Mouse (Mus musculus) liver, embryonic 13.5 days (tissue): ENCODE measurements at regions not wholly inside any gene's neighbourhood (a gene's known extent, or its start where the extent isn't known, plus 50 kb on each side); places are given as distances from the start of the nearest gene placed in this dataset.
A peak's percentile ranks its signal among the peaks of the same experiment; 100 is the strongest.
"Not testable (repeated sequence)": the region's sequence is repeated elsewhere in the genome, so short reads cannot be mapped to it uniquely, and the experiment has no call there.

Source experiments
- ATAC-seq: fragments of 200-750 bp; cut with Nextera tagmentation; 2 replicates; pipeline ENCODE4 v1.8.0; 2017; ENCODE audit warnings: low read depth, mild to moderate bottlenecking, moderate number of reproducible peaks, moderate library complexity
- DNase-seq: peaks from one replicate; pipeline ENCODE4 v3.0.0; 2022
- H3K27ac ChIP-seq: fragments of 300-500 bp; sonication (generic); 2 replicates; pipeline ENCODE4 v1.5.1; 2015; ENCODE audit warnings: moderate library complexity, mild to moderate bottlenecking, inconsistent platforms
- H3K27me3 ChIP-seq: fragments of 300-500 bp; sonication (generic); 2 replicates; pipeline ENCODE4 v1.6.1; 2015; ENCODE audit warnings: mild to moderate bottlenecking, inconsistent platforms
- H3K36me3 ChIP-seq: fragments of 300-500 bp; sonication (generic); 2 replicates; pipeline ENCODE4 v1.6.1; 2015; ENCODE audit warnings: mild to moderate bottlenecking, inconsistent platforms
- H3K4me1 ChIP-seq: fragments of 300-500 bp; sonication (generic); replicated peaks from 2 replicates; pipeline ENCODE4 v1.6.1; 2015; ENCODE audit warnings: inconsistent platforms
- H3K4me2 ChIP-seq: fragments of 300-500 bp; sonication (generic); 2 replicates; pipeline ENCODE4 v1.6.1; 2015; ENCODE audit warnings: inconsistent platforms, mild to moderate bottlenecking, moderate library complexity
- H3K4me3 ChIP-seq: fragments of 300-500 bp; sonication (generic); replicated peaks from 2 replicates; pipeline ENCODE4 v1.5.1; 2015; ENCODE audit warnings: mild to moderate bottlenecking, inconsistent platforms
- H3K9ac ChIP-seq: fragments of 300-500 bp; sonication (generic); 2 replicates; pipeline ENCODE4 v1.6.1; 2015; ENCODE audit warnings: mild to moderate bottlenecking, inconsistent platforms
- H3K9me3 ChIP-seq: fragments of 300-500 bp; sonication (generic); replicated peaks from 2 replicates; pipeline ENCODE4 v1.6.1; 2016; ENCODE audit warnings: inconsistent platforms
- WGBS: fragments of 180-500 bp; shearing (Covaris S2); methylation state at CpG from one replicate; pipeline ENCODE4 v1.1.7; 2015; ENCODE audit not compliant: insufficient replicate concordance; 5-methylcytosine and 5-hydroxymethylcytosine counted together

GRCm38 (mm10) chr16:21102033-21102432 lies 51.8 kb downstream of the Teddm3 start:
- not testable (repeated sequence) for H3K36me3 ChIP-seq, H3K9me3 ChIP-seq, H3K9ac ChIP-seq, ATAC-seq, H3K27me3 ChIP-seq, H3K27ac ChIP-seq, DNase-seq, H3K4me3 ChIP-seq, H3K4me1 ChIP-seq, H3K4me2 ChIP-seq
- 41% methylated on average over 3 of the region's 3 CpGs for WGBS

DNA sequence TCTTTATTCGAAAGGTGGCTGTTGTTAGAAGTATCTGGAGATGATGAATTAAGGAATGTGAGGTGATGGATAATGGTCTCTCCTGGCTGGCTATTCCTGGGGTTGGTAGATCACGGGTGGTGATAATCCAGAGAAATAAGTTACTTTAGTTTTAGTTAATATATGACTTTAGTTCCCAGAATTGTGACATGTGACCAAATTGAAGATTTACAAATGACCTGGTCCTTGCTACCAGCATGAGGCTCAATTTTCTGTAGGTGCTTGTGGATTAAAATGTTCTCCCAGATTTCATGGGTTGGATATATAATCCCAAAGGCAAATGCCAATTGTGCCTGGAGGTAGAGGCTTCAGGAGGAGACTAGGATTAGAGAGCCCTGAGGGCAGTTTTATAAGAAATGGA lies 53.7 kb downstream of the Teddm3 start:
- 37% methylated on average over 2 of the region's 2 CpGs for WGBS
- ATAC-seq: not testable (repeated sequence)

GRCm38 (mm10) chr16:21074779-21075148 lies 79.0 kb downstream of the Teddm3 start:
- H3K9me3 ChIP-seq: no peaks in the 10 kb centered on the region
- H3K4me1 ChIP-seq: no peaks in the 10 kb centered on the region
- no peak overlapping the region; the same call in 1 of the 2 replicates for H3K4me3 ChIP-seq
- H3K36me3 ChIP-seq: no peaks in the 10 kb centered on the region
- peak overlapping the region; percentile 38 for H3K4me2 ChIP-seq
- ATAC-seq (no peak), DNase-seq (no peak)
- H3K27ac ChIP-seq: no peak overlapping the region
- H3K9ac ChIP-seq: no peak overlapping the region
- H3K27me3 ChIP-seq: no peaks in the 10 kb centered on the region
- WGBS: 44% methylated on average over 5 of the region's 5 CpGs

More for the DNA sequence above, 53.7 kb downstream of the Teddm3 start:
- not testable (repeated sequence) for H3K9ac ChIP-seq, H3K4me3 ChIP-seq, H3K4me1 ChIP-seq, H3K27ac ChIP-seq, H3K36me3 ChIP-seq, H3K4me2 ChIP-seq, H3K9me3 ChIP-seq, H3K27me3 ChIP-seq, DNase-seq

DNA sequence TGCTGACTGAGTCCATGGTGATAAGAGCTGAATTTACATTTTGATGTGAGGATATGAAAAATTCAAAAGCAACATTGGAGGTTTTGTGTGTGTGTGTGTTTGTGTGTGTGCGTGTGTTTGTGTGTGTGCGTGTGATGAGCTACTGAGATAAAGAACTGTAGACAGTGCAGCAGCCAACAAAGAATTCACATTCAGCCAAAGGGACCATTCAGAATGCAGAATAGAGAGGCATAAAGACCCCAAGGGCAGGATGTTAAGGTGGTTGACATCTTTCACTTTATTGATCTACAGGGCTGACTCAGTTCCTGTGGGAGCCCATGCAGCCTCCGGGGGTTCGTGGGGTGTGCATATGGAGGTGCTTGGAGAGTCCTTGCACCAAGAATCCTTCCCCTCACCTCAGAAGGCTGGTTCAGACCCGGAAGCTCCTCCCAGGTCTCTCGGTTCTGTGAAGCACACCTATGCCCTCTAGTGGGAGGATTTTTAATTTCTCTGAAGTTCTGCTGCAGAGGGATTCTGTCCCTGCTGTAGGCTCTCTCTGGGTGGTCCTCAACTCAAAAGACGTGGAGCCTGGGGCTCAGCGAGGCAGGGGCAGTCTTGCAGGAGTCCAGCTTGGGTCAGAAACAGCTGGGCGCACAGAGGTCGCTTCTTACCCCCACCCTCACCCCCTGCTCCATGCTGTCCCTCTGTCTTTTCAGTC lies 79.6 kb downstream of the Teddm3 start:
- H3K9ac ChIP-seq, H3K4me3 ChIP-seq, H3K27ac ChIP-seq, DNase-seq, H3K27me3 ChIP-seq, ATAC-seq, H3K36me3 ChIP-seq, H3K4me1 ChIP-seq, H3K9me3 ChIP-seq: not testable (repeated sequence)
- WGBS: 29% methylated on average over 7 of the region's 10 CpGs
- H3K4me2 ChIP-seq: peak overlapping the region; percentile 38

- H3K36me3 ChIP-seq: no peaks in the 10 kb centered on the region
- H3K4me2 ChIP-seq: no peak overlapping the region
- DNase-seq: no peak
- H3K27ac ChIP-seq: no peak overlapping the region
- H3K27me3 ChIP-seq: no peaks in the 10 kb centered on the region
- no peak for ATAC-seq
- no peaks in the 10 kb centered on the region for H3K4me1 ChIP-seq
- 50% methylated on average over 2 of the region's 2 CpGs for WGBS
- 0 out of 2 replicates have a peak, but pooled peaks cover 3% of the 10 kb centered on the region for H3K9me3 ChIP-seq
- H3K4me3 ChIP-seq: no peak overlapping the region
- H3K9ac ChIP-seq: no peak overlapping the region
Observed at GRCm38 (mm10) chr16:21060211-21060610, 93.6 kb downstream of the Teddm3 start.

GRCm38 (mm10) chr16:21054772-21055171 lies 99.0 kb downstream of the Teddm3 start:
- Histone ChIP-seq H3K9me3 (peaks cover 6% of the 10 kb centered on the region; the same call in 1 of the 2 replicates), H3K27me3 (no peaks in the 10 kb centered on the region), H3K4me3 (no peak overlapping the region), H3K9ac (no peak overlapping the region), H3K27ac (no peak overlapping the region), H3K4me1 (no peaks in the 10 kb centered on the region), H3K36me3 (no peaks in the 10 kb centered on the region), H3K4me2 (no peak overlapping the region)
- DNase-seq: no peak
- ATAC-seq: no peak

- H3K9me3 ChIP-seq, DNase-seq, H3K4me2 ChIP-seq, H3K4me1 ChIP-seq, H3K27me3 ChIP-seq, H3K4me3 ChIP-seq, H3K9ac ChIP-seq, ATAC-seq, H3K27ac ChIP-seq, H3K36me3 ChIP-seq: not testable (repeated sequence)
- WGBS: 13% methylated on average over 1 of the region's 1 CpGs
Observed at GRCm38 (mm10) chr16:21022087-21022486, 131.7 kb downstream of the Teddm3 start.

DNA sequence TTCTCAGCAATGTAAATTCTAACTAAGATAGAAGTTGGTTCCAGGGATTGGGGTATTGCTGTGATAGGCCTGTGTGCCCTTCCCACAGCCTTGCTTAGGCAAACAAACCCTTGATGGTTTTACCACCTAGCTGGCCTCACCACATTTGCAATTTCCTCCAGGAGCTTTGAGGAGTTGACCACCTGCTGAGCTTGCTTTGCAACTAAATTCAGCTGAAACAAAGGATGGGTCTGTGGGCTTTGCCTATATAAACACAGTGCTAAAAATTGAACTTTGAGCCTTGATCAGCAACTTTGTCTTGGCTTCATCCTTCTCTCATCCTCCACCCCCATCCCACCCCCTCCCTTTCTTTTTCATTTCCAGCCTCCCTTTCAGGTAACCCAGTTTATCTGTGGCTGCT lies 148.9 kb downstream of the Teddm3 start:
- DNase-seq (no peak), ATAC-seq (no peak)
- H3K36me3 ChIP-seq: no peaks in the 10 kb centered on the region
- H3K27me3 ChIP-seq: no peaks in the 10 kb centered on the region
- no peaks in the 10 kb centered on the region; the same call in 1 of the 2 replicates for H3K9me3 ChIP-seq
- H3K9ac ChIP-seq: no peak overlapping the region
- H3K4me1 ChIP-seq: no peaks in the 10 kb centered on the region
- H3K27ac ChIP-seq: no peak overlapping the region
- H3K4me3 ChIP-seq: no peak overlapping the region
- no peak overlapping the region for H3K4me2 ChIP-seq

DNA sequence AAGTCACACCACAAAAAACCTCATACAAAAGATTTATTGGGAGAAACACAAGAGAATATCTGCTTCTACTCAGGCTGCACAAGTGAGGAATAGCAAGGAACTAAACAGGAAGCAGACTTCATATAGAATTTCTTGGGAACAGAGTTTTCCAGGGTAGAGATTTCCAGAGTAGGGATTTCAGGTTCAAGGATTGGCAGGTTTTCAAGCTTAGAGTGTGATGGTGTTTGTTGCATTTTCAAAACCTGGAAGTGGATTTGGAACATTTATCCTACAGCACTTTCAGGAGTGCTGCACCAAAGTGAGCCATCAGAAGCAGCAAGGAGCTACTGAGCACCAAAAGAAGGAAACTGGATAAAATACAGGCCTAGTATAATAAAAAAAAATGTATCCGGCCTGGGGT lies 152.7 kb downstream of the Teddm3 start:
- 43% methylated on average over 1 of the region's 1 CpGs for WGBS
- Histone ChIP-seq H3K4me1 (no peaks in the 10 kb centered on the region), H3K4me2 (no peak overlapping the region), H3K36me3 (no peaks in the 10 kb centered on the region), H3K4me3 (no peak overlapping the region), H3K9ac (no peak overlapping the region), H3K9me3 (no peaks in the 10 kb centered on the region; the same call in 1 of the 2 replicates), H3K27ac (no peak overlapping the region), H3K27me3 (no peaks in the 10 kb centered on the region)
- DNase-seq: no peak
- no peak for ATAC-seq

- H3K27ac ChIP-seq: no peak overlapping the region
- 0 out of 2 replicates have a peak, but pooled peaks cover 3% of the 10 kb centered on the region for H3K9me3 ChIP-seq
- H3K4me3 ChIP-seq: no peak overlapping the region
- DNase-seq: no peak
- 67% methylated on average over 2 of the region's 2 CpGs for WGBS
- H3K36me3 ChIP-seq: no peaks in the 10 kb centered on the region
- no peaks in the 10 kb centered on the region for H3K4me1 ChIP-seq
- ATAC-seq: no peak
- no peaks in the 10 kb centered on the region for H3K27me3 ChIP-seq
- no peak overlapping the region for H3K4me2 ChIP-seq
- H3K9ac ChIP-seq: no peak overlapping the region
Observed at GRCm38 (mm10) chr16:20990524-20990923, 163.3 kb downstream of the Teddm3 start.

DNA sequence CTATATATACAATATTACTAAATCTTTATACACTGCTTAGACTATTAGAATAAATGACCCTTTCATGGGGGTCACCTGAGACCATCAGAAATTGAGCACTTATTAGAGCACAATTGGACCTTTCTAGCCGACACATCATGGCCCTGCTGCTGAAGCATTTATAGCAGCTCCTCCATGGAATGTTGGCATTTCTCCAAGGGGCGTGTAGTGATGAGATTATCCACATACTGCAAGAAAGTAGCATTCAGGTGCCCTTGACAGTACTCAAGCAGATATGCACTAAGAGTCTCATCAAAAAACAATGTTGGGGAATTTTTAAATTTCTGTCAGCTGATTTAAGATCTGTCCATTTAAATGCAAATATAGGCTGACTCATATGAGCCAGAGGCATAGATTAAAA lies 178.4 kb downstream of the Teddm3 start:
- H3K4me3 ChIP-seq: no peak overlapping the region
- ATAC-seq (no peak), DNase-seq (no peak)
- H3K27ac ChIP-seq: no peak overlapping the region
- no peaks in the 10 kb centered on the region for H3K27me3 ChIP-seq
- H3K4me2 ChIP-seq: no peak overlapping the region
- H3K9me3 ChIP-seq: no peaks in the 10 kb centered on the region
- H3K4me1 ChIP-seq: peaks cover 6% of the 10 kb centered on the region
- H3K9ac ChIP-seq: no peak overlapping the region
- 49% methylated on average over 2 of the region's 2 CpGs for WGBS
- no peaks in the 10 kb centered on the region for H3K36me3 ChIP-seq

DNA sequence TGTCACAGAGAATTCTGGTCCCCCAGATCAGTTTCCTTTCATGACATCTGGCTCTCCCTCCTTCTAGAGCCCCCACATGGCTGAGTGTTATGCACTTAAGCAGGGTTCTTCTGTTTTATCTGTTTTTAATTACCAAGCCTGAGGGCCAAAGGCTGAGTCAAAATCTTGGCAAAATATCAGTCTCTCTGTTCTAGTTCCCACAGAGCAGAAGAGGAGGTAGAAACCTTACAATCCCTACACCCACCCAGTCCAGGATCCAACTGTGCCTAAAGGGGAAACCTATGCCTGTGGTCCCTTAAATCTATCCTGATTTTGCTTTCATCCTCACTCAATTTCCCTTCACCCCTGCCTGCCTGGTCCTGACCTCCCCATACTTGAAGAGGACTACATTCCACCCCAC lies 181.4 kb downstream of the Teddm3 start:
- no peak for DNase-seq
- ATAC-seq: no peak

More for the DNA sequence above, 181.4 kb downstream of the Teddm3 start:
- H3K9ac ChIP-seq: no peak overlapping the region
- no peaks in the 10 kb centered on the region for H3K36me3 ChIP-seq
- H3K27ac ChIP-seq: no peak overlapping the region
- H3K4me3 ChIP-seq: no peak overlapping the region
- H3K27me3 ChIP-seq: no peaks in the 10 kb centered on the region
- no peaks in the 10 kb centered on the region for H3K9me3 ChIP-seq
- H3K4me1 ChIP-seq: peaks cover 6% of the 10 kb centered on the region; the same call in 1 of the 2 replicates
- no peak overlapping the region for H3K4me2 ChIP-seq
